Mouse (Mus musculus) retina, adult 2 months (tissue): ENCODE results near the gene Ctnnbip1.

Source experiments
- DNase-seq: peaks from one replicate; pipeline ENCODE4 v3.0.0-alpha.2; 2012; ENCODE audit warnings: low read depth, low spot score

Ctnnbip1 gene

GRCm38 (mm10) chr4:149517868-149518340, at the start of gene Ctnnbip1:
Ctnnbip1 (plus strand) TSS chr4:149518236.
- DNase-seq = peak; percentile 83

DNA sequence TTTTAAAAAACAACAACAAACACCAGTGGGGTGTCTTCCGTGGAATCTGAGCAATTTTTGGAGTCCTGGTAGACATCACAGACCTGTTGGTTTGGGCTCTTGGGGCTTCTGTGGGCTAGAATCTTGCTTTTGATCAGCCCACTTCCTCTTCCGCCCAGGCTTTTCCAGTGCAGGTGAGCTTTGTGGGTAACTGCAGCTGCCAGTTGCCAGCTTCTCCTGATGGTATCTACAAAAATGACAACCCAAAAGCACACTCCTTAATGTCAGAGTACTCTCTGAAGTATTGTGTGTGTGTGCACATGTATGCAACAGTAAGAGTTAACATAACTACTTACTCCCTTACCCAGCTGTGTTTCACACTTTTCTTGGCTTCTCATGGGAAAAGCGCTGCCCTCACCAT, 48.5 kb upstream of the Ctnnbip1 start:
- no peak for DNase-seq

- DNase-seq = no peak
Observed at GRCm38 (mm10) chr4:149475096-149475495, 42.9 kb upstream of the Ctnnbip1 start.

GRCm38 (mm10) chr4:149477078-149477477, 41.0 kb upstream of the Ctnnbip1 start, which contains the start of gene Tmem274:
Tmem274 (plus strand) TSS chr4:149477378.
- no peak for DNase-seq

DNA sequence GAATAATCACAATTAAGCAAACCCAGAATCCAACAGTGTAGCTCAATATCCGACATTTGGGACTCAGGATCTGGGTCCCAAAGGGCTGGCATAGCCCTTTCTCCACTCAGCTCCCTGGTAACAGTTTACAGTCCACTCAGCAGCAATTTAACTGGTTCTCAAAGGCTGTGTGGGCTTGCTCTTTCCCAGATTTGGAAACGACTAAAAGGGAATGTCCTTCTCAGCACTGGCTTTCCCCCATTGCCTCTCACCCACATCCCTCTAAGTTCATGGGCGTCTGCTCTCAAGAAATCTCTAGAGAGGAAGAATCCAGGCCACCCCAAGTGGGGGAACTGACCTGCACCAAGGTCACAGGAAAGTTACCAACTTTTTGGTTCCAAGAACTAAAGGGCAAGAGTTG, 33.5 kb upstream of the Ctnnbip1 start:
- no peak for DNase-seq

GRCm38 (mm10) chr4:149485053-149485824, 32.8 kb upstream of the Ctnnbip1 start, which contains the start of the genes Nmnat1 and Lzic:
Nmnat1 (minus strand) TSS chr4:149485202.
Lzic (plus strand) TSS chr4:149485229.
- DNase-seq = peak; percentile 81

- no peak for DNase-seq
Observed at GRCm38 (mm10) chr4:149485825-149486206, 32.2 kb upstream of the Ctnnbip1 start.

DNA sequence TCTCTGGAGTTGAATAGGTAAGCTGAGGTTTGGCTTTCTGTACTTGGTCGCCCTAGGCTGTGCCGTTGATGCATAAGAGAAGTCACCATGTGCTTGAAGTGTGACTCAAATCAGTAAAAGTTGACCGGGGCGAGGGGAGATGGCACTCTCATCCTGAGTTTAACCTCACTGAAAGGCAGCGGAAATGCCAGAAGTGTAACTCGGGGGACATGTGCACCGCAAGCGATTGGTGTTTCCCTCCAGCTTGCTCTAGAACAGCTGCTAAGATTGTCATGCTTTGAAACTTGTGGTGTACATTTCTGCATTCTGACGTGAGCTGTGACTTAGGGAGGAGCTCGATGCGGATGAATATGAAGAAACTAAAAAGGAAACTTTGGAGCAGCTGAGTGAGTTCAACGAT, 30.3 kb upstream of the Ctnnbip1 start:
- no peak for DNase-seq

DNA sequence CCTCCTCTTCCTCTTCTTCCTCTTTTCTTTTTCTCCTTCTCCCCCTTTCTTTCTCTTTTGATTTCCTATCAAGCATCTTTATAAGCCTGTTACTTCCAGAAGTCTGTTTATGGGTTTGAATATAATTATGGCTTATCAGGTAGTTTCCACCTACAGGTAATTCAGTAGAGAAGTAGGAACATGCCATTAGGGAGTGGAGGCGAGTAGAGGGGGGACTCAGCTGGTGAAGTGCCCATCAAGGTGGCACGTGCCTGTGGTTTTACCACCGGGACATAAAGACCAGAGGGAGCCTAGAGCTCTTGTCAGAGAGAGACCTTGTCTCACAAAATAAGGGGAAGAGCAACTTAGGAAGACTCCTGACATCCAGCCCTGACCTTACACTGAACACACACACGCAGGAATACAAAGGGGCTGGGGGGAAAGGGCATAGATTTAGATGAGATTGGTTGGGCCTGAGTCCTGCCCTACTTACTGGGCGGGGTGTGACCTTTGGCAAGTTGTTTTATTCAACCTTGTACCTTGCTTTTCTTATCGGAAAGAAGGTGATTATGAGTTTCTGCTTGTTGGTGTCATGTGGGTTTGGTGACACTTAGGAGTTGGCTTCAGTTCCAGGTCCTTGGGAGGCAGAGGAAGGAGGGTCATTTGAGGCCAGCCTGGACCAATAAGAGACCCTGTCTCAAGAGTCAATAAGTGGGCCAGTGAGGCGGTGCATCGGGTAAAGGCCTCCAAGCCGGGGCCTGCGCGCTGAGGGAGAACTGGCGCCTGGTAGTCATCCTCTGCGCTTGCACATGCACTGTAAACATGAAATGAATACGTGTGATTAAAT, 28.4 kb upstream of the Ctnnbip1 start:
- DNase-seq = no peak

DNA sequence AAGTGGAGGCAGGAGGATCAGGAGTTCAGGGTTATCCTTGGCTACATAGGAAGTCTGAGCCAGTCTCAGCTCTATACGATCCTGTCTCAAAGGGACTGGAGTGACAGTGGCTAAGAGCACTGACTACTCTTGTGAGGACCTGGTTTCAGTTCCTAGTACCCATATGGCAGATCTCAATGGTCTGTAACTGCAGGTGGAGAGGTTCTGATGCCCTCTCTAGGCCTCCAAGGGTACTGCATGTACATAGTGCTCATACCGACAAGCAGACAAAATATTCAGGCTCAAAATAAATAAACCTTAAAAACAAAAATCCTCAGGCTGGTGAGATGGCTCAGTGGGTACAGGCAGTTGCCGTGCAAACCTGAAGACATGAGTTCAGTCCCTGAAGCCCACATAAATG, 26.9 kb upstream of the Ctnnbip1 start:
- no peak for DNase-seq

- no peak for DNase-seq
Observed at GRCm38 (mm10) chr4:149496612-149497011, 21.4 kb upstream of the Ctnnbip1 start.

DNA sequence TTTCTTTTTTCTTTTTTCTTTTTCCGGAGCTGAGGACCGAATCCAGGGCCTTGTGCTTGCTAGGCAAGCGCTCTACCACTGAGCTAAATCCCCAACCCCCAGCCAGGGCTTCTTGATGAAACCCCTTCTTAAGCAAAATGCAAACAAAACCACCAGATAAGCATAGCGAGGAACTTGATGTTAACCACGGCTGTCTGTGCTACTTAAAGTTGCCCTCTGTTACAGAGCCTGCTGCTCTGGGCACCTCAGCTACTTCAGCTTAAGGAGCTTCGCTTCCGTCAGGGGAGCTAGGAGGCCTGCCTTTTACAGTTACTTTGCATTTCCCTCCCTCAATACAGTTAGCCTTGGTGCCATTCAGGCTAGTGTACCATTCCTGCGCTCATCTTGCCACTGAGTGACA, 19.1 kb upstream of the Ctnnbip1 start:
- DNase-seq = no peak

GRCm38 (mm10) chr4:149499790-149500189, 18.2 kb upstream of the Ctnnbip1 start:
- DNase-seq = no peak

DNA sequence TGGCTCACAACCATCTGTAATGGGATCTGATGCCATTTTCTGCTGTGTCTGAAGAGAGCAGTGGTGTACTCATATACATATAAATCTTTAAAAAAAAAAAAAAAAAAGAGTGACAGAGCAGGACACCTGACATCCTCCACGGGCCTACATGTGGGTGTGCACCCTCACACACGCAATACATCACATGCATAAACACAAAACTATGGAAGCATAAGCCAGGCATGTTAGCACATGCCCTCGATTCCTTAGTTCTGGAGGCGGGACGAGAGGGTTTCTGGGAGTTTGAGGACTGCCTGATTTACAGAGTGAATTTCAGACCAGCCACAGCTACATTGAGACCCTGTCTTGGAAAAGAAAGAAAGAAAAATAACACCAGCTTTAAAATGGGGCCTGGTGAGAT, 13.7 kb upstream of the Ctnnbip1 start:
- no peak for DNase-seq

GRCm38 (mm10) chr4:149504858-149505257, 13.2 kb upstream of the Ctnnbip1 start:
- no peak for DNase-seq

GRCm38 (mm10) chr4:149505261-149505967, 12.6 kb upstream of the Ctnnbip1 start:
- no peak for DNase-seq

DNA sequence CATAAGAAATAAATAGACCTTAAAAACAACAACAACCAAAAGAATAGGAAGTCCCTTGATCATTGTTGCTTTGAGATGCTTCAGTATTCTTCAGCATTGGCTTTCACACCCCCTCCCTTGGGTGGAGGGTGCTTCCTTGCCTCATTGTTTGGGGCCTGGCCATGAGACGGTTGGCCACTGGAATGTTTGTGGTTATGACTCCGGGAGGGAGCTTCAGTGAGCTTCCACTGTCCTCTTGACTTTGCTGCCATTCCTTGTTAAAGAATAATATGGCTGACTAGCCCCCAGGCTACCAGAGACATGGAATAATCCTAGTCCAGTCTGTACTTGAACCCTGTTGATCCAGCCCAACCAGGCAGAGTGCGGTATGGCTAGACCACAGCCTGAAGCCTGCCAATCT, 11.1 kb upstream of the Ctnnbip1 start:
- no peak for DNase-seq

GRCm38 (mm10) chr4:149511221-149511646, 6.8 kb upstream of the Ctnnbip1 start:
- DNase-seq = no peak

GRCm38 (mm10) chr4:149512072-149512471, 6.0 kb upstream of the Ctnnbip1 start:
- no peak for DNase-seq

GRCm38 (mm10) chr4:149515706-149516105, 2.3 kb upstream of the Ctnnbip1 start:
- DNase-seq = no peak

- no peak for DNase-seq
Observed at GRCm38 (mm10) chr4:149518351-149519220, 550 bp downstream of the Ctnnbip1 start.
